Mouse (Mus musculus): ENCODE results near the gene E2f7.
"Not testable (repeated sequence)": the region's sequence is repeated elsewhere in the genome, so short reads cannot be mapped to it uniquely, and the experiment has no call there.

The E2f7 gene

DNA sequence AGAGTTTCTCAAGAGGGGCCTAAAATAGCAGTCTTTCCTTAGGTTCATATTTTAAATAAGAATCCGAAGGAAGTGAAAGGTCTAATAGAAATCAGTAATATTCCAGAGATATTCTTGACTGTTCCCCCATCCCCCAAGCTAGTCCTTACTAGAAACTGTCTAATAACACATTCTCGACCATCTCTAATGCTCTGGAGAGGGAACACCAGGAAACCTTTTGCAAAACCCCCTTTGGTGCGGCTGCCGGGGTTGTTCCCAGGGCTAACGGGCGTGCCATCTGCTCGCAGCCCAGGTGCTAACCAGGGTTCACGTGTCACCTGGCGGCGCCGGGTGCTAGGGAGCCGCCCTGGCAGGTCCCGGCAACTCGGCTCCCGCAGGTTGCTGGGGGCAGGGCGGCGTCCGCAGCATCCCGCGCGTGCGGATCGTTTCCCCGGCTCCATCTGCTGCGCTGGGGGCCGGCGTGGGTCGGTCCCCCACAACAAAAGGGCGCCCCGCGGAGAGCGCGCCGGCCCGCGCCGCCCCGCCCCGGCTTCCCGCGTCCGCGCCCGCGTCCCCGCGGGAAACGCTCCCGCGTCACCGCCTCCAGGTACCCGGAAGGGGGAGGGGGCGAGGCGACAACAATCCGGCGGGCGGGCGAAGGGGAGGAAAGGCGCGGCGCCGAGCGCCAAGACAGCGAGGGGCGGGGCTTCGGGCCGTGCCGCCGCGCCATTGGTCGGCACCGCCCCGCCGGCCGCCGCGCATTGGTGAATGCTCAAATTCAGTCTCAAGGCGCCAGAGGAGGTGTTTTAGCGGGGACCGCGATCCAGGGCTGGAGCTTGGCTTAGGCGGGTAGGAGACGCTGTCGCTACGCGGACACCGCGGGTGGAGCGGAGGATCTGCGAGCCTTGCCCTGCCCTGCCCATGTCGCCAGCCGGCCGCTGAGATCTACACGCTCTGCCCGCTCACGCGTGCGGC, at the start of gene E2f7:
E2f7 (plus strand) TSS at position 754 of the 954 bp plus-strand sequence.
- in situ Hi-C loops (cut with MboI; ENCODE audit: low pct_unique_long_range_greater_than_20kb in 1 of 2, low sequenced_read_pairs in 2 of 2, unreplicated experiment in 1 of 2), result no loop called here

- in situ Hi-C loops (cut with MboI; ENCODE audit: low pct_unique_long_range_greater_than_20kb in 1 of 2, low sequenced_read_pairs in 2 of 2, unreplicated experiment in 1 of 2), result no loop called here
These were observed 44.0 kb upstream of the E2f7 start for GRCm38 (mm10) chr10:110701276-110701675.

DNA sequence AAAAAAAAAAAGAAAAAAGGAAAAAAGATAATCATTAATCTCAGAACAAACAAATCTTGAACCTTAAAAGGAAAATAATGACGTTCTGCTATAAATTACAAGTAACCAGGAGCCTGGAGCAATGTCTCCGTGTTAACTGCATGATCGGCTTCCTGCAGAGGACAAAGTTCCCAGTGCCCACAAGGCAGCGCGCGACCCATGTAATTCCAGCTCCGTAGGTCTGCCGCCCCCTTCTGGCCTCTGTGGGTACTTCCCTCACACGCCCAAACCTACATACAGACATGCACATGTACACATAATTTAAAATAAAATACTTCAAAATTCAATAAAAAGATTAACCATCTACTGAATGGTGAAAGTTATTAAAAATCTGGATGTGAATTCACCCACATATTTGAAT, 39.6 kb upstream of the E2f7 start:
- in situ Hi-C loops (cut with MboI; ENCODE audit: low pct_unique_long_range_greater_than_20kb in 1 of 2, low sequenced_read_pairs in 2 of 2, unreplicated experiment in 1 of 2), result no loop called here

DNA sequence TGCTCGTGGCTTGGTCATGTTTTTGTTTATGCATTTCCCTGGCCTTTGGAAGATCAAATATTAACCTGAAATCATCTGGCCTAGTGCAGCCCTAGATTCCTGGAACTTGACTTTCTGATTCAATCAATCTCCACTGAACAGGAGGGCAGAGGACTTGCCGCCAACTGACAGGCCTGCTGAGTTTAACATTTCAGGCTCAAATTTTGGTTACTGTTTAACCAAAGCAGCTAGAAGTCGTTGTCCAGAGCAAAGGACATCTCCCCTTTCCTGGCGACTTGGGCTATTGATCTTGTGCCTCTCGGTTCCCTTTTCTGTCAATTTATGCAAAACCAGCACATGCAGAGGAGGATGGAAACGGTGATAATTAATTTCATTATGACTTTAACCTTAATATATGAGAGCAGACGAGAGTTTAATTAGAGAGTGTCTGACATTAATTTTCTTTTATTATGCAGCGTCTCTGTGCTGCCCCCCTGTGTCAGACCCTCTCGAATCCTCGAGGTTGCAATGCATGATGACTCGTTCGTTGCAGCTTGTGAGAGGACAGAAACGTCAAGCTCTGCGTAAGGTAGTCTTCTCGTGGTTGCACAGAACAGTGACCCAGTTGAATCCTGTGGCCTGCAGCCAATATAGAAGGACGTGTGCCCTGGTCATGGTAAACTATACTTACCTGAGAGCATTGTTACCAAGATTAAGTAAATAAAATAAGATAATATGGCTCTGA, 37.7 kb upstream of the E2f7 start:
- in situ Hi-C loops (cut with MboI; ENCODE audit: low pct_unique_long_range_greater_than_20kb in 1 of 2, low sequenced_read_pairs in 2 of 2, unreplicated experiment in 1 of 2), result no loop called here

DNA sequence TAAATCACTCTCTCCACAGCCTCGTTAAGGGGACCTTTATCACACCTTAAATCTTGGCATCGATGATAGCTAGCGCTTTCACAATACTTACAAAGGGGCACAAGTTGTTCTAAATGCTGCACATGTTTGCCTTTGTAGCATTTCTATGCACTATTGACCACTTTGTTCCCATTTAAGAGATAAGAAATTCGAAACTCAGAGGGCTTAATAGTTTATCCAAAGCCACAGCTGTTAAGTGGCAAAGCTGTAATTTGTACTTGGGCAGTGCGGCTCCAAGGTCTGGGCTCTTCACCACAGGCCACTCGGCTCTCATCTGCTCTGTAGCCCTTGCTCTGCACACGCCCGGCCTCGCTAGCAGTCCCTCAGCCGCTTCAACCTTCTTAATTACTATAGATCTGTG, 28.4 kb upstream of the E2f7 start:
- in situ Hi-C loops (cut with MboI; ENCODE audit: low pct_unique_long_range_greater_than_20kb in 1 of 2, low sequenced_read_pairs in 2 of 2, unreplicated experiment in 1 of 2), result no loop called here

DNA sequence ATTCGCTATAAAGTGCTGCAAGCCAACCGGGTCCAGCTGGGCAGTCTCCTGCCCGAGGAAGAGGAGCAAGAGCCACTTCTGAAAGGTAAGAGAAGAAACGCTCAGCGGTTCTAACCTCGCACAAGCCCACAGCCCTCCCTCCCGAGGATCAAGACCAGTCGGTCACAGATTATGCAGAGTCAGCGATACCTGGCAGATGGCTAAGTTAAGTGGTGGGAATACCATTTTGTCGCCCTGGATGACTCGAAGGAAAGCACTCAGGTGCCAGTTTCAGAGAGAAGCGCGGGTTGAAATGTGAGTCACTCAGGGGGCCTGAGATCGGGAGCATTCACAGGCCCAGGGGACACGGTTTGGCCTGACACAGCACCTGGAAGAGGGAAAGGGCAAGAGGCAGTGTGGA, 18.8 kb upstream of the E2f7 start:
- in situ Hi-C loops (cut with MboI; ENCODE audit: low pct_unique_long_range_greater_than_20kb in 1 of 2, low sequenced_read_pairs in 2 of 2, unreplicated experiment in 1 of 2), result no loop called here

- in situ Hi-C loops (cut with MboI; ENCODE audit: low pct_unique_long_range_greater_than_20kb in 1 of 2, low sequenced_read_pairs in 2 of 2, unreplicated experiment in 1 of 2), result no loop called here
These were observed 17.4 kb upstream of the E2f7 start for GRCm38 (mm10) chr10:110727816-110728215.

- in situ Hi-C loops (cut with MboI; ENCODE audit: low pct_unique_long_range_greater_than_20kb in 1 of 2, low sequenced_read_pairs in 2 of 2, unreplicated experiment in 1 of 2), result no loop called here
These were observed 11.9 kb upstream of the E2f7 start for GRCm38 (mm10) chr10:110733343-110733742.

GRCm38 (mm10) chr10:110743701-110744100, 1.5 kb upstream of the E2f7 start:
- in situ Hi-C loops (cut with MboI; ENCODE audit: low pct_unique_long_range_greater_than_20kb in 1 of 2, low sequenced_read_pairs in 2 of 2, unreplicated experiment in 1 of 2), result no loop called here

- in situ Hi-C loops (cut with MboI; ENCODE audit: low pct_unique_long_range_greater_than_20kb in 1 of 2, low sequenced_read_pairs in 2 of 2, unreplicated experiment in 1 of 2), result no loop called here
These were observed 1.1 kb upstream of the E2f7 start for GRCm38 (mm10) chr10:110744120-110744519.

GRCm38 (mm10) chr10:110745640-110746032, 397 bp downstream of the E2f7 start:
- in situ Hi-C loops (cut with MboI; ENCODE audit: low pct_unique_long_range_greater_than_20kb in 1 of 2, low sequenced_read_pairs in 2 of 2, unreplicated experiment in 1 of 2), result no loop called here

GRCm38 (mm10) chr10:110749081-110749480, 3.8 kb downstream of the E2f7 start:
- in situ Hi-C loops (cut with MboI; ENCODE audit: low pct_unique_long_range_greater_than_20kb in 1 of 2, low sequenced_read_pairs in 2 of 2, unreplicated experiment in 1 of 2), result no loop called here

GRCm38 (mm10) chr10:110749510-110750305, 4.5 kb downstream of the E2f7 start:
- in situ Hi-C loops (cut with MboI; ENCODE audit: low pct_unique_long_range_greater_than_20kb in 1 of 2, low sequenced_read_pairs in 2 of 2, unreplicated experiment in 1 of 2), result no loop called here

DNA sequence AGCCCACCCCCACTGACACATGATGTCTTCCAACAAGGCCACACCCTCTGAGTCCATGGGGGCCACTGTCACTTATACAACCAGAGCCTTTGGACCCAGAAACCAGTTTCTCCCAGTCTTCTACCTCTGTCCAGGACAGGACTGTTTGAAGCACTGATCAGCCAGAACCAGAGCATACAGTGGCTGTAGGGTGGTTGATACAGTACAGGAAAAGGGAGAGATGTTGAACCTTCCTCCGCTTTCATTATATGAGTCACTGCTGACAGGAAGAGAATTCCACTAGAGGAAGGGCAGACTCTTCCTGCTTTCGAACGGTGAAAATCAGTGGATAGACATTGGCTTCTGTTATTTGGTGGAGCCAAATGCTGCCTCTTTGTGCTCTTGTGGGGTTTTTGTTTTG, 7.6 kb downstream of the E2f7 start:
- in situ Hi-C loops (cut with MboI; ENCODE audit: low pct_unique_long_range_greater_than_20kb in 1 of 2, low sequenced_read_pairs in 2 of 2, unreplicated experiment in 1 of 2), result no loop called here

DNA sequence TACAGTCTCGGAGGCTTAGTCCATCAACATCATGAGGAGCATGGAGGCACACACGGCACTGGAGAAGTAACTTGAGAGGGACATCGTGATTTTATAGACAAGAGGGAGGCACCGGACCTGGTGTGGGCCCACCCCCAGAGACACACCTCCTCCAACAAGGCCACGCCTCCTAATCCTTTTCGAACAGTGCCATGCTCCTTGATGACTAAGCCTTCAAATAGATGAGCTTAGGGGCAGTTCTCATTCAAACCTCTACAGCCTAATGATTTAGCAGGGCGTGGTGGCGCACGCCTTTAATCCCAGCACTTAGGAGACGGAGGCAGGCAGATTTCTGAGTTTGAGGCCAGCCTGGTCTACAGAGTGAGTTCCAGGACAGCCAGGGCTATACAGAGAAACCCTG, 10.3 kb downstream of the E2f7 start:
- in situ Hi-C loops (cut with MboI; ENCODE audit: low pct_unique_long_range_greater_than_20kb in 1 of 2, low sequenced_read_pairs in 2 of 2, unreplicated experiment in 1 of 2), result no loop called here

- in situ Hi-C loops (cut with MboI; ENCODE audit: low pct_unique_long_range_greater_than_20kb in 1 of 2, low sequenced_read_pairs in 2 of 2, unreplicated experiment in 1 of 2), result no loop called here
These were observed 11.1 kb downstream of the E2f7 start for GRCm38 (mm10) chr10:110756271-110756793.

GRCm38 (mm10) chr10:110760552-110760951, 15.3 kb downstream of the E2f7 start:
- in situ Hi-C loops (cut with MboI; ENCODE audit: low pct_unique_long_range_greater_than_20kb in 1 of 2, low sequenced_read_pairs in 2 of 2, unreplicated experiment in 1 of 2), result not testable (repeated sequence)

- in situ Hi-C loops (cut with MboI; ENCODE audit: low pct_unique_long_range_greater_than_20kb in 1 of 2, low sequenced_read_pairs in 2 of 2, unreplicated experiment in 1 of 2), result no loop called here
These were observed 17.1 kb downstream of the E2f7 start for GRCm38 (mm10) chr10:110762134-110762884.
